ENCODE assay signal across 10 mouse cellular contexts in genomic region chr9:38000021-38000420, GRCm38 (mm10).
"Had no signal": no experiment of that assay in that cellular context is flagged by ENCODE, and none has a peak within 500 bp of the region (broad histone marks: within the 10 kb centered on the region; RNA-seq: fewer than 3 reads in every experiment).

No protein-coding gene starts in this region.

- DNase-seq: lung, adult 18-20 months; lung, postnatal 10 days; lung, postnatal 4 days; right cerebral cortex, postnatal 14 days; thymus, adult 2 months; thymus, postnatal 25 days; thymus, postnatal 4 days had no signal

- ATAC-seq: liver, embryonic 12.5 days; midbrain, embryonic 13.5 days; midbrain, embryonic 15.5 days had no signal
